Mouse (Mus musculus) G1E (cell line): ENCODE results near the gene Yme1l1.

Experiments
- CTCF ChIP-seq: IDR thresholded peaks from 2 replicates; pipeline ENCODE4 v1.5.1; 2012; ENCODE audit warnings: low read depth, low read length, inconsistent platforms, mixed read lengths
- GATA1 ChIP-seq: IDR thresholded peaks from 2 replicates; pipeline ENCODE4 v1.6.1; 2012; ENCODE audit warnings: borderline replicate concordance, low read length, inconsistent platforms, mixed read lengths
- GATA2 ChIP-seq: IDR thresholded peaks from 2 replicates; pipeline ENCODE4 v1.6.1; 2012; ENCODE audit warnings: low read depth, low read length, inconsistent platforms, borderline replicate concordance

GRCm38 (mm10) chr2:23207070-23207526 is 50.9 kb downstream of the Yme1l1 start, which contains the start of gene 4931423N10Rik:
- no peak for TF ChIP-seq GATA1
- no peak for TF ChIP-seq GATA2
- TF ChIP-seq CTCF = no peak
